Mouse (Mus musculus) liver, postnatal 0 days (tissue): ENCODE results near the gene Itga6.

ENCODE experiments used
- CTCF ChIP-seq: sonication (generic); IDR thresholded peaks from 2 replicates; pipeline ENCODE4 v1.5.1; 2016; ENCODE audit warnings: antibody characterized with exemption, low read depth
- EP300 ChIP-seq: IDR thresholded peaks from 2 replicates; pipeline ENCODE4 v1.6.1; 2016; ENCODE audit warnings: antibody characterized with exemption, low read depth, mild to moderate bottlenecking

DNA sequence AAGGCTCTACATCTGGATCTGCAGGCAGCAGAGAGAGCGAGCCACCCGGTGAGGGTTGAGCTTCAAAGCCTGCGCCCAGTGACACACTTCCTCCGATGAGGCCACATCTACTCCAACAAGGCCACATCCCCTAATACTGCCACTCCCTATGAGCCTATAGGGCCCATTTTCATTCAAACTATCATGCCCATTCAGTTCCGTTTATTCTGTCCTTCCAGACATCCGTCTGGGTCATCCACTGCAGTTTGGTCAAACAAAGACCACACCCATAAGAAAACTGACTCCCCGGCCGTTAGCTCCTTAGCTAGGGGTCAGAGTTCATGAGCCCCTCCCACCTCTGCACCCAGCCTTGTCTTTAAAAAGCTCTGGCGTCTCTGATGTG lies 26.4 kb upstream of the Itga6 start:
- TF ChIP-seq CTCF (no peak), EP300 (no peak)
